Mouse (Mus musculus) CH12.LX (cell line): ENCODE measurements at regions not wholly inside any gene's neighbourhood (a gene's known extent, or its start where the extent isn't known, plus 50 kb on each side); places are given as distances from the start of the nearest gene placed in this dataset.

Source experiments
- DNase-seq: peaks from one replicate; pipeline ENCODE4 v3.0.0-alpha.2; 2013; ENCODE audit errors: extremely low read depth
- H3K27ac ChIP-seq: 2 replicates; pipeline ENCODE4 v1.5.1; 2012; ENCODE audit warnings: low read depth, mild to moderate bottlenecking, control low read depth, moderate library complexity; ENCODE audit not compliant: insufficient read depth
- H3K27me3 ChIP-seq: replicated peaks from 2 replicates; pipeline ENCODE3; 2012; ENCODE audit warnings: inconsistent platforms
- H3K36me3 ChIP-seq, 2 experiments: replicated peaks in 1 of 2; 2 replicates each; pipeline versions ENCODE3 to v1.6.1; 2012; ENCODE audit warnings: inconsistent platforms in 1 of 2, low read length in 1 of 2, mild to moderate bottlenecking in 1 of 2, mixed read lengths in 1 of 2, moderate library complexity in 1 of 2; ENCODE audit not compliant: control insufficient read depth in 1 of 2, insufficient read depth in 1 of 2
- H3K4me1 ChIP-seq, 2 experiments: 2 replicates each; pipeline ENCODE4 v1.6.1; 2012; ENCODE audit warnings: inconsistent platforms in 1 of 2, moderate library complexity in 1 of 2; ENCODE audit not compliant: insufficient read depth in 2 of 2, control insufficient read depth in 1 of 2
- H3K4me2 ChIP-seq: 2 replicates; pipeline ENCODE4 v1.6.1; 2012; ENCODE audit warnings: low read depth, mild to moderate bottlenecking, control low read depth; ENCODE audit not compliant: poor library complexity, insufficient read depth, severe bottlenecking
- H3K4me3 ChIP-seq, 3 experiments: fragments of 150-350 bp in 1 of 3; sonication (generic) in 1 of 3; replicated peaks in 1 of 3; 2 replicates each; pipeline versions ENCODE3 to v1.5.1; 2011 to 2012; ENCODE audit warnings: low read depth in 2 of 3, low read length in 2 of 3, mild to moderate bottlenecking in 2 of 3, moderate library complexity in 2 of 3, control low read depth in 1 of 3, improper control_type of control experiment in 1 of 3, inconsistent platforms in 1 of 3, mixed read lengths in 1 of 3; ENCODE audit not compliant: poor library complexity in 1 of 3
- H3K79me2 ChIP-seq: replicated peaks from 2 replicates; pipeline ENCODE4 v1.6.1; 2012; ENCODE audit warnings: mild to moderate bottlenecking, moderate library complexity; ENCODE audit not compliant: control insufficient read depth, poor library complexity, insufficient read depth, severe bottlenecking; ENCODE audit errors: extremely low read depth
- H3K9ac ChIP-seq: 2 replicates; pipeline ENCODE4 v1.6.1; 2012; ENCODE audit warnings: low read depth, mild to moderate bottlenecking, control low read depth, moderate library complexity; ENCODE audit not compliant: insufficient read depth
- H3K9me3 ChIP-seq: replicated peaks from 2 replicates; pipeline ENCODE3; 2012; ENCODE audit warnings: low read length, inconsistent platforms, mixed read lengths
- CHD1 ChIP-seq: IDR thresholded peaks from 2 replicates; pipeline ENCODE4 v1.6.1; 2012; ENCODE audit warnings: low read depth, low read length, improper control_type of control experiment, inconsistent platforms
- EP300 ChIP-seq: IDR thresholded peaks from 2 replicates; pipeline ENCODE4 v1.6.1; 2011; ENCODE audit warnings: low read length, improper control_type of control experiment
- ETS1 ChIP-seq: conservative IDR thresholded peaks from 2 replicates; pipeline ENCODE4 v1.6.1; 2012; ENCODE audit warnings: low read depth, mild to moderate bottlenecking, inconsistent platforms, low read length, improper control_type of control experiment, moderate library complexity
- GABPA ChIP-seq: IDR thresholded peaks from 2 replicates; pipeline ENCODE4 v1.6.1; 2012; ENCODE audit warnings: low read depth, low read length, improper control_type of control experiment, inconsistent platforms; ENCODE audit not compliant: insufficient replicate concordance
- HCFC1 ChIP-seq: IDR thresholded peaks from 2 replicates; pipeline ENCODE4 v1.6.1; 2012; ENCODE audit warnings: low read depth, mild to moderate bottlenecking, inconsistent platforms, low read length, improper control_type of control experiment
- IRF4 ChIP-seq: IDR thresholded peaks from 2 replicates; pipeline ENCODE4 v1.6.1; 2014; ENCODE audit warnings: low read depth, mild to moderate bottlenecking, inconsistent platforms, low read length, improper control_type of control experiment
- JUN ChIP-seq: IDR thresholded peaks from 2 replicates; pipeline ENCODE4 v1.6.1; 2011; ENCODE audit warnings: low read depth, mild to moderate bottlenecking, low read length, improper control_type of control experiment, moderate library complexity; ENCODE audit not compliant: insufficient read depth
- KAT2A ChIP-seq: IDR thresholded peaks from 2 replicates; pipeline ENCODE4 v1.6.1; 2012; ENCODE audit warnings: low read length, improper control_type of control experiment, inconsistent platforms; ENCODE audit not compliant: insufficient replicate concordance
- MAFK ChIP-seq: IDR thresholded peaks from 2 replicates; pipeline ENCODE4 v1.6.1; 2011; ENCODE audit warnings: low read length, improper control_type of control experiment; ENCODE audit not compliant: insufficient replicate concordance
- MAX ChIP-seq: IDR thresholded peaks from 2 replicates; pipeline ENCODE4 v1.6.1; 2011; ENCODE audit warnings: low read length, improper control_type of control experiment
- MYC ChIP-seq: IDR thresholded peaks from 2 replicates; pipeline ENCODE4 v1.6.1; 2011; ENCODE audit warnings: low read depth, mild to moderate bottlenecking, improper control_type of control experiment, low read length
- NELFE ChIP-seq: IDR thresholded peaks from 2 replicates; pipeline ENCODE4 v1.6.1; 2011; ENCODE audit warnings: low read depth, low read length, improper control_type of control experiment
- RAD21 ChIP-seq: IDR thresholded peaks from 2 replicates; pipeline ENCODE4 v1.6.1; 2011; ENCODE audit warnings: low read depth, mild to moderate bottlenecking, low read length, improper control_type of control experiment, moderate library complexity
- SIN3A ChIP-seq: IDR thresholded peaks from 2 replicates; pipeline ENCODE4 v1.6.1; 2012; ENCODE audit warnings: low read length, improper control_type of control experiment, inconsistent platforms
- TBP ChIP-seq: conservative IDR thresholded peaks from 2 replicates; pipeline ENCODE4 v1.6.1; 2011; ENCODE audit warnings: low read depth, low read length, improper control_type of control experiment
- UBTF ChIP-seq: IDR thresholded peaks from 2 replicates; pipeline ENCODE4 v1.6.1; 2012; ENCODE audit warnings: low read depth, mild to moderate bottlenecking, inconsistent platforms, low read length, improper control_type of control experiment, moderate library complexity
- USF1 ChIP-seq: IDR thresholded peaks from 2 replicates; pipeline ENCODE4 v1.6.1; 2014; ENCODE audit warnings: low read depth, mild to moderate bottlenecking, inconsistent platforms, low read length, improper control_type of control experiment
- USF2 ChIP-seq: conservative IDR thresholded peaks from 2 replicates; pipeline ENCODE4 v1.6.1; 2011; ENCODE audit warnings: low read depth, low read length, improper control_type of control experiment
- ZC3H11A ChIP-seq: IDR thresholded peaks from 2 replicates; pipeline ENCODE4 v1.6.1; 2012; ENCODE audit warnings: low read depth, mild to moderate bottlenecking, inconsistent platforms, low read length, improper control_type of control experiment
- ZKSCAN1 ChIP-seq: IDR thresholded peaks from 2 replicates; pipeline ENCODE4 v1.6.1; 2012; ENCODE audit warnings: low read depth, inconsistent platforms, low read length, improper control_type of control experiment, borderline replicate concordance
- ZMIZ1 ChIP-seq: IDR thresholded peaks from 2 replicates; pipeline ENCODE4 v1.6.1; 2012; ENCODE audit warnings: low read depth, mild to moderate bottlenecking, inconsistent platforms, low read length, improper control_type of control experiment
- ZNF384 ChIP-seq: IDR thresholded peaks from 2 replicates; pipeline ENCODE4 v1.6.1; 2012; ENCODE audit warnings: low read depth, low read length, improper control_type of control experiment, inconsistent platforms
- dilution Hi-C: fragments of 300-500 bp; cut with MboI; formaldehyde crosslinking; loops from 2 replicates; pipeline ENCODE4 v1.14.3; 2020; ENCODE audit warnings: low sequenced_read_pairs; ENCODE audit not compliant: extremely low pct_unique_long_range_greater_than_20kb, extremely low pct_ligation_motif_present
- in situ Hi-C: fragments of 300-500 bp; cut with MboI; formaldehyde crosslinking; loops from 3 replicates; pipeline ENCODE4 v1.14.3; 2019; ENCODE audit warnings: low sequenced_read_pairs, low pct_ligation_motif_present, low pct_unique_long_range_greater_than_20kb, mixed read lengths

GRCm38 (mm10) chr16:77495310-77495709 is 106.6 kb downstream of the Gm11146 start:
- DNase-seq = no peak
- in situ Hi-C loops = no loop called here
- Histone ChIP-seq H3K4me1 (no peaks in the 10 kb centered on the region), H3K27ac (no peak overlapping the region), H3K79me2 (no peaks in the 10 kb centered on the region), H3K4me3 (no peak overlapping the region), H3K4me2 (no peak overlapping the region), H3K27me3 (no peaks in the 10 kb centered on the region), H3K9me3 (peaks cover 22% of the 10 kb centered on the region), H3K9ac (no peak overlapping the region), H3K36me3 (no peaks in the 10 kb centered on the region)
- dilution Hi-C loops = no loop called here
- TF ChIP-seq SIN3A = no peak
- no peak for TF ChIP-seq KAT2A
- TF ChIP-seq ZKSCAN1 = no peak
- no peak for TF ChIP-seq ZMIZ1
- no peak for TF ChIP-seq ETS1
- no peak for TF ChIP-seq MAFK
- TF ChIP-seq TBP = no peak
- TF ChIP-seq UBTF = no peak
- TF ChIP-seq USF1 = no peak
- TF ChIP-seq MAX = no peak
- no peak for TF ChIP-seq EP300
- no peak for TF ChIP-seq MYC
- no peak for TF ChIP-seq HCFC1
- no peak for TF ChIP-seq ZNF384
- TF ChIP-seq CHD1 = no peak
- TF ChIP-seq USF2 = no peak

- H3K9me3 ChIP-seq = peaks cover 21% of the 10 kb centered on the region
- dilution Hi-C loops (no loop called here), in situ Hi-C loops (no loop called here)
- H3K79me2 ChIP-seq = no peaks in the 10 kb centered on the region
- no peak overlapping the region for H3K27ac ChIP-seq
- TF ChIP-seq JUN = no peak
- no peak for TF ChIP-seq SIN3A
- no peak for TF ChIP-seq ZC3H11A
- no peak for TF ChIP-seq GABPA
- TF ChIP-seq EP300 = no peak
- TF ChIP-seq RAD21 = no peak
- no peak for TF ChIP-seq IRF4
- TF ChIP-seq KAT2A = no peak
- TF ChIP-seq NELFE = no peak
- no peak overlapping the region for H3K4me2 ChIP-seq
- DNase-seq = no peak
- no peak overlapping the region for H3K4me3 ChIP-seq
- no peak overlapping the region for H3K9ac ChIP-seq
- H3K4me1 ChIP-seq = no peaks in the 10 kb centered on the region
- H3K36me3 ChIP-seq = no peaks in the 10 kb centered on the region
- H3K27me3 ChIP-seq = no peaks in the 10 kb centered on the region
Measured at GRCm38 (mm10) chr16:77494042-77494441, 107.9 kb downstream of the Gm11146 start.
